Mouse (Mus musculus) neural tube, embryonic 13.5 days (tissue): ENCODE measurements around the gene Grid2. TPM values are rescaled to one million over a fixed set of nuclear protein-coding genes. Genes with fewer than 3 reads are reported as not detected.
A peak's percentile ranks its signal among the peaks of the same experiment; 100 is the strongest.

Experiments used
- ATAC-seq: fragments of 200-750 bp; cut with Nextera tagmentation; 2 replicates; pipeline ENCODE4 v1.8.0; 2017; ENCODE audit warnings: low read depth, mild to moderate bottlenecking, moderate TSS enrichment, moderate library complexity
- H3K27ac ChIP-seq: fragments of 300-500 bp; sonication (generic); replicated peaks from 2 replicates; pipeline ENCODE4 v1.5.1; 2015; ENCODE audit warnings: moderate library complexity, mild to moderate bottlenecking, inconsistent platforms
- H3K27me3 ChIP-seq: fragments of 300-500 bp; sonication (generic); 2 replicates; pipeline ENCODE4 v1.6.1; 2015; ENCODE audit warnings: mild to moderate bottlenecking, inconsistent platforms
- H3K36me3 ChIP-seq: fragments of 300-500 bp; sonication (generic); 2 replicates; pipeline ENCODE4 v1.6.1; 2015; ENCODE audit warnings: mild to moderate bottlenecking, inconsistent platforms
- H3K4me1 ChIP-seq: fragments of 300-500 bp; sonication (generic); replicated peaks from 2 replicates; pipeline ENCODE4 v1.6.1; 2015; ENCODE audit warnings: inconsistent platforms
- H3K4me2 ChIP-seq: fragments of 300-500 bp; sonication (generic); 2 replicates; pipeline ENCODE4 v1.6.1; 2015; ENCODE audit warnings: inconsistent platforms, mild to moderate bottlenecking, moderate library complexity
- H3K4me3 ChIP-seq: fragments of 300-500 bp; sonication (generic); 2 replicates; pipeline ENCODE4 v1.5.1; 2015; ENCODE audit warnings: mild to moderate bottlenecking, inconsistent platforms
- H3K9ac ChIP-seq: fragments of 300-500 bp; sonication (generic); 2 replicates; pipeline ENCODE4 v1.6.1; 2015; ENCODE audit warnings: moderate library complexity, mild to moderate bottlenecking, inconsistent platforms
- H3K9me3 ChIP-seq: fragments of 300-500 bp; sonication (generic); 2 replicates; pipeline ENCODE4 v1.6.1; 2016; ENCODE audit warnings: inconsistent platforms
- WGBS: fragments of 180-500 bp; shearing (Covaris S2); methylation state at CpG from one replicate; pipeline ENCODE4 v1.1.7; 2015; 5-methylcytosine and 5-hydroxymethylcytosine counted together
- polyA plus RNA-seq: library from polyadenylated mRNA; unstranded; fragments of >200 nt; fragmentation: Nextera tagmentation; extraction: Ambion mirVana; gene quantifications from 2 replicates; pipeline ENCODE4 v1.2.1, GENCODE M21; 2015

Grid2 gene
- polyA plus RNA-seq = 9.0 and 9.6 TPM in 2 replicates

GRCm38 (mm10) chr6:63255826-63256555 is at the start of gene Grid2:
Gene Grid2, plus strand, starts transcription at chr6:63255876.
- Histone ChIP-seq H3K4me1 (peaks cover 30% of the 10 kb centered on the region), H3K4me2 (peak within 1 kb of the TSS; percentile 91), H3K36me3 (no peaks in the 10 kb centered on the region), H3K27me3 (0 out of 2 replicates have a peak, but pooled peaks cover 7% of the 10 kb centered on the region), H3K27ac (peak within 1 kb of the TSS; percentile 89), H3K9ac (peak within 1 kb of the TSS; percentile 84), H3K4me3 (peak within 1 kb of the TSS; percentile 84), H3K9me3 (no peaks in the 10 kb centered on the region)
- ATAC-seq = peak; percentile 76
- under 1% methylated on average over 67 of the region's 71 CpGs for WGBS

GRCm38 (mm10) chr6:63250738-63251137 is 4.9 kb upstream of the Grid2 start:
- H3K27me3 ChIP-seq = 0 out of 2 replicates have a peak, but pooled peaks cover 7% of the 10 kb centered on the region
- H3K4me1 ChIP-seq = no peaks in the 10 kb centered on the region; the same call in 1 of the 2 replicates
- no peaks in the 10 kb centered on the region for H3K9me3 ChIP-seq
- H3K4me2 ChIP-seq = no peak overlapping the region
- H3K4me3 ChIP-seq = no peak overlapping the region
- no peak overlapping the region for H3K9ac ChIP-seq
- no peaks in the 10 kb centered on the region for H3K36me3 ChIP-seq
- ATAC-seq = no peak
- H3K27ac ChIP-seq = no peak overlapping the region

DNA sequence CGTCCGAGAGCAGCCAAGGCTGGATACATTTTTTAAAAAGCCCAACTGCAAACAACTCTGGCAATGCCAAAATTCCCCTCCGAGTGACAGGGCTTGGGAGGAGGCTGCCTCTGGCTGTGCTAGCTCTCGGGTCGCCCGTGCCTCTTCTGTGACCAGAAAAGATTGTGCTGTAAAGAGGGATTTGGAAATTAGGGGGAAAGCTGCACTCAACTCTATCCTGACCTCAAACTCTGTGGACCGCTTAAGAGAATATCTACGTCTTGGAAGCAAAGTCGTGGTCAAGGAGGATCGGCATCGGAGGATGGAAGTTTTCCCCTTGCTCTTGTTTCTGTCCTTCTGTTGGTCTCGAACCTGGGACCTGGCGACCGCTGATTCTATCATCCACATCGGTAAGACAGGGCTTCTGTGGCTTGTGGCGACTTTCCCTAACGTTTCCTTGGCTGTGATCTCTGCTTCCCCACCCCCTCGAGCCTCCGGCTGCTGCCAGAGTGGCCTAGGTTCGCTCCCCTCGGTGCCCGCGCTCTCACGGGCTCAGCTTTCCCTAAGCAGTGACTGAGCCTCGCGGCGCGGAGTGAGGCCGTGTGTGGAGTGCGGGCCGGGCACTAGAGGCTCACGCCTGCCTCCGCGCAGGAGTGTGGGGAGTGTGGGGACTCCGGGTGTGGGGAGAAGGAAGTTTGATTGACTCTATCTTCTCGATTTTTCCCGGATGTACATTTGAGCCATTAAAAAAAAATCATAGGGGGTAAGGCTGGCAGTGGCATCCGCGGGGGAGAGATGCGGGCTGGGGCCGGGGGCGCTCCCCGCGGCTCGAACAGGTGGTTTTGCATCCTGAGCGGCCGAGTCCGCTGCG is 1.1 kb downstream of the Grid2 start:
- under 1% methylated on average over 49 of the region's 49 CpGs for WGBS
- no peaks in the 10 kb centered on the region for H3K9me3 ChIP-seq
- peak overlapping the region; percentile 84 for H3K4me3 ChIP-seq
- peak overlapping the region; percentile 89 for H3K27ac ChIP-seq
- peak overlapping the region; percentile 91 for H3K4me2 ChIP-seq
- peaks cover 30% of the 10 kb centered on the region for H3K4me1 ChIP-seq
- ATAC-seq = peak; percentile 78
- no peaks in the 10 kb centered on the region for H3K36me3 ChIP-seq
- peak overlapping the region; percentile 84 for H3K9ac ChIP-seq
- 0 out of 2 replicates have a peak, but pooled peaks cover 7% of the 10 kb centered on the region for H3K27me3 ChIP-seq

- Histone ChIP-seq H3K27ac (peak overlapping the region; percentile 89), H3K27me3 (0 out of 2 replicates have a peak, but pooled peaks cover 7% of the 10 kb centered on the region), H3K9ac (peak overlapping the region; percentile 84), H3K36me3 (no peaks in the 10 kb centered on the region), H3K4me2 (peak overlapping the region; percentile 91), H3K4me1 (peaks cover 30% of the 10 kb centered on the region), H3K9me3 (no peaks in the 10 kb centered on the region), H3K4me3 (peak overlapping the region; percentile 84)
- WGBS = under 1% methylated on average over 42 of the region's 42 CpGs
- peak; percentile 62 for ATAC-seq
These were observed 1.8 kb downstream of the Grid2 start for GRCm38 (mm10) chr6:63257406-63257845.

DNA sequence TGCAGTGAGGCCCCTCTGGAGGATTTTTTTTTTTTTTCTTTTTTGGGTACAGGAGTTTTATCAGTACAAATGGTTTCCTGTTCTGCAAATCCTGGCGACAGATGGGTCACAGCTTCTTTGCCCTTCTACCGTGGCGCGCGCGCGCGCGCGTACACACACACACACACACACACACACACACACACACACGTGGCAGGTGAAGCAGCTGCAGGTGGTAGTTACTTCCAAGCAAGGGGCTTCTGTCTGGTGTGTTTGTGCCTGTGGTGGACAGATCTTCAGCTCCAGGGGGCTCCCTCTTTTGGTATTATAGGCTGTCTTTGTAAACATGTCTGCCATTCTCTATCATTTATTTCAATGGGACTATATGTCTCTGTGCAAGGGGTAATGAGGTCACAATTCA is 2.2 kb downstream of the Grid2 start:
- WGBS = 0% methylated on average over 10 of the region's 11 CpGs

GRCm38 (mm10) chr6:63259764-63260163 is 4.1 kb downstream of the Grid2 start:
- ATAC-seq = peak; percentile 54; the same call in 1 of the 2 replicates
- Histone ChIP-seq H3K36me3 (no peaks in the 10 kb centered on the region), H3K4me1 (peaks cover 30% of the 10 kb centered on the region), H3K27me3 (0 out of 2 replicates have a peak, but pooled peaks cover under 1% of the 10 kb centered on the region), H3K4me3 (no peak overlapping the region; the same call in 1 of the 2 replicates), H3K4me2 (peak overlapping the region; percentile 33), H3K9me3 (no peaks in the 10 kb centered on the region), H3K9ac (no peak overlapping the region), H3K27ac (0 out of 2 replicates have a peak overlapping the region, but pooled peaks have one; percentile 24)
- WGBS = 17% methylated on average over 9 of the region's 9 CpGs

More for the DNA sequence above, 2.2 kb downstream of the Grid2 start:
- H3K36me3 ChIP-seq = no peaks in the 10 kb centered on the region
- peak overlapping the region; percentile 91 for H3K4me2 ChIP-seq
- 0 out of 2 replicates have a peak, but pooled peaks have one; percentile 7 for ATAC-seq
- no peaks in the 10 kb centered on the region for H3K9me3 ChIP-seq
- peak overlapping the region; percentile 84 for H3K9ac ChIP-seq
- H3K4me3 ChIP-seq = peak overlapping the region; percentile 84
- H3K4me1 ChIP-seq = peaks cover 30% of the 10 kb centered on the region
- H3K27ac ChIP-seq = peak overlapping the region; percentile 89
- 0 out of 2 replicates have a peak, but pooled peaks cover 7% of the 10 kb centered on the region for H3K27me3 ChIP-seq

GRCm38 (mm10) chr6:63284419-63284818 is 28.7 kb downstream of the Grid2 start:
- ATAC-seq = no peak

GRCm38 (mm10) chr6:63342438-63343004 is 86.8 kb downstream of the Grid2 start:
- no peaks in the 10 kb centered on the region for H3K36me3 ChIP-seq
- 72% methylated on average over 3 of the region's 3 CpGs for WGBS
- H3K4me2 ChIP-seq = no peak overlapping the region
- H3K4me1 ChIP-seq = no peaks in the 10 kb centered on the region
- no peak overlapping the region for H3K27ac ChIP-seq
- ATAC-seq = no peak
- H3K9me3 ChIP-seq = no peaks in the 10 kb centered on the region
- no peaks in the 10 kb centered on the region for H3K27me3 ChIP-seq
- no peak overlapping the region for H3K4me3 ChIP-seq
- no peak overlapping the region for H3K9ac ChIP-seq

More at GRCm38 (mm10) chr6:63284419-63284818, 28.7 kb downstream of the Grid2 start:
- H3K27me3 ChIP-seq = no peaks in the 10 kb centered on the region
- no peaks in the 10 kb centered on the region for H3K36me3 ChIP-seq
- no peak overlapping the region for H3K4me2 ChIP-seq
- WGBS = 75% methylated on average over 1 of the region's 1 CpGs
- H3K9ac ChIP-seq = no peak overlapping the region
- no peaks in the 10 kb centered on the region for H3K9me3 ChIP-seq
- H3K27ac ChIP-seq = no peak overlapping the region
- H3K4me1 ChIP-seq = no peaks in the 10 kb centered on the region
- no peak overlapping the region for H3K4me3 ChIP-seq

DNA sequence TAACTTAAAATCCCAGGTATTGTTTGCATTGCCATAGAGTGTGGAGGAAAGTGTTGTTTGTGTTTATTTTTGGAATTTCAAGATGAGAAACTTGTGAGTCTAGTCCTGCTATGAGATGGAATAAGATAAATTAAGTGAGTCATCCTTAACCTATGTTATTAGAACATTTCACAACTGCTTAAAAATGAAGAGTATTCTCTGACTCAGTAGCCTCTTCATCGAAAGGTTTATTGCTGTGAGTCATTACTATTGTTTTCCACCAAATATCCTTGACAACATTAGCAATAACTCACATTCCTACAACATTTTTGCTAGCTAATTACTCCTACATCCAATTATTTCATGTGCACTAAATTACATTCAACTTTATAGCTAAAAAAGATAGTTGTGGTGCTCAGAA is 91.3 kb downstream of the Grid2 start:
- H3K4me2 ChIP-seq = no peak overlapping the region
- H3K36me3 ChIP-seq = no peaks in the 10 kb centered on the region
- no peaks in the 10 kb centered on the region for H3K4me1 ChIP-seq
- H3K27me3 ChIP-seq = no peaks in the 10 kb centered on the region
- no peak overlapping the region for H3K4me3 ChIP-seq
- no peak overlapping the region for H3K9ac ChIP-seq
- WGBS = 87% methylated on average over 1 of the region's 1 CpGs
- no peak overlapping the region for H3K27ac ChIP-seq
- H3K9me3 ChIP-seq = no peaks in the 10 kb centered on the region
- ATAC-seq = no peak

DNA sequence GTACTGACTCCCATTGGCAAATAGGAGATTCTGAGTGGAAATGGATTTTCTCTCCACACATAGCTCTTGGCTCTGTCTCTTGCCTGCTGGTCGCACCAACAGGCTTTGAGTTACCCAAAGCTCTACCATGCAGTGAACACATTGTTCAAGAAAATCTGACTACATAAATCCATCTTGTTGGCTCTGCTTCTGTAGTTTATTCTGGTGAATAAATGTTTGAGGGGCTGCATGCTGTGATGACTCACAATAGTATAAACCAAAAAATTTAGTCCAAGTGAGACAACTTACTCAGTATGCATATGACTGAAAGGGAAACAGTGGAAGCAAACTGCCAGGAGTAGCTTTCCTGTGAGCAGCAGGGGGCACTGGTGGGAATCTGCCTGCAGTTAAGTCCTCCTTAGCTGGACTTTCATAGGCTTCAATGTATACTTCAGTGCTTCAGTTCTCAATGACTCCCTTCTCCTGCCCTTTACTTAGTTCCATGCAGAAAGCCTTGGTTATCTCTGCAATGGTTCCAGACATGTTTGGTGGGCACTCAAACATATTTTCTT is 125.5 kb downstream of the Grid2 start:
- no peaks in the 10 kb centered on the region for H3K36me3 ChIP-seq
- 83% methylated on average over 1 of the region's 1 CpGs for WGBS
- no peak overlapping the region for H3K4me3 ChIP-seq
- no peaks in the 10 kb centered on the region for H3K9me3 ChIP-seq
- ATAC-seq = no peak
- H3K27ac ChIP-seq = no peak overlapping the region
- H3K9ac ChIP-seq = no peak overlapping the region
- H3K4me1 ChIP-seq = no peaks in the 10 kb centered on the region
- no peak overlapping the region for H3K4me2 ChIP-seq
- H3K27me3 ChIP-seq = no peaks in the 10 kb centered on the region

GRCm38 (mm10) chr6:63401698-63402097 is 146.0 kb downstream of the Grid2 start:
- no peaks in the 10 kb centered on the region for H3K27me3 ChIP-seq

More at GRCm38 (mm10) chr6:63401698-63402097, 146.0 kb downstream of the Grid2 start:
- ATAC-seq = no peak
- H3K4me3 ChIP-seq = no peak overlapping the region
- H3K27ac ChIP-seq = no peak overlapping the region
- H3K9ac ChIP-seq = no peak overlapping the region
- H3K9me3 ChIP-seq = no peaks in the 10 kb centered on the region
- H3K4me1 ChIP-seq = no peaks in the 10 kb centered on the region
- 78% methylated on average over 3 of the region's 3 CpGs for WGBS
- H3K4me2 ChIP-seq = no peak overlapping the region
- no peaks in the 10 kb centered on the region for H3K36me3 ChIP-seq
